Mouse (Mus musculus): Measurements from ENCODE around the gene Krt71.
"Not testable (repeated sequence)": the region's sequence is repeated elsewhere in the genome, so short reads cannot be mapped to it uniquely, and the experiment has no call there.

Krt71 gene

DNA sequence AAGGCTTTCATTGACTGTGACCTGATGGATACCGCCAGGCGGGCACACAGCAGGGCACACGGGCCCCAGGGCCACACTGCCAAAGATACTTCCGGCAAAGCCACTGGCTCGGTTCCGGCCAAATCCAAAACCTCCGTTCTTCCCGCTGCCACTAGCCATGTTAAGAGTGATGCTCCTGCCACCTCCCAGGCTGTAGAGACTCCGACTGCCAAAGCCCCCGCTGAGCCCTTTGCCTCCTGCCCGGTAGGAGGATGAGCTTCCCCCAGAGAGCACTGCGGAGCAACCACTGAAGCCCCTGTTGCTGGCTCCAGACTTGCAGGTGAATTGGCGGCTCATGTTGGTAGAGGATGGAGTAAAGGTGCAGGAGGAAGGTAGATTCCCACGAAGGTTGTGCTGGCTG is at the start of gene Krt71:
Krt71 (minus strand) TSS at position 399 of the 400 bp plus-strand sequence.
- no peak for DNase-seq (ENCODE audit: low spot score in 2 of 2)

DNA sequence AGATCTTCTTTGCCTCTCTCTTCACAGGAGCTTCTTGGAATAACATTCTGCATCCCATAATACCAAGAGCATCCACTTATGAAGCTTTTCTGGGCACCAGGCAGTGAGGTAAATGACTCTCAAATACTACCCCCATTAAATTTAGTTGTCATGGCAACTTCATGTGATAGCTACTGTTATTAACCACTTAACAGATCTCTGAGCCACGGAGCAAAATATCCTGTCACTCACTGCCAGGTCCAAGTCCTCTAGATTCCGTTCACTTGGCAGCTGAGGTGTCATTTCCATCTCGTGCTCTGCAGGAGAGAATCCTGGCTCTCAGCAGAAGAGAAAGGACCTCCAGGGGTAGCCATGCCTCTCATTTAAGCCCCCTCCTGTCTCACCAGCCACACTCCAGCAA is 48.0 kb upstream of the Krt71 start:
- DNase-seq (ENCODE audit: low spot score in 2 of 2) = no peak

DNA sequence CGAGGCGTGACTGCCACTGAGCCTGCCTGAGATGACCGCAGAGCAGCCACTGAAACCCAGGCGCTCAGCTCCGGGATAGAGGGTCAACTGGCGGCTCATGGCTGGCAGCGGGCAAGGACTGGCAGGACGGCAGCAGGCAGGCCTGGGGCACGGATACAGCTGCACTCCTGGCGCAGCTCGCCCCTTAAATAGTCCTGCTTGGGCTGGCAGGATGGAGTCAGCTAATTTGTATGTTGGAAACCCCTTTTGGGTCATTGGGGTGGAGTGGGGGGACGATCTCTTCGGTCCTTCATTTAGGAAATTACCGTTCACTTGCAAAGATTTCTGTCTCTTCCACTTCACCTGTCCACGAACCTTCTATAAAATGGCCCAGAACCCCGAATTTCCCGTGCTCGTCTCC is 43.5 kb upstream of the Krt71 start, which contains the start of gene Krt72:
Krt72 (minus strand) TSS at position 101 of the 400 bp plus-strand sequence.
- no peak for DNase-seq (ENCODE audit: low spot score in 2 of 2)

DNA sequence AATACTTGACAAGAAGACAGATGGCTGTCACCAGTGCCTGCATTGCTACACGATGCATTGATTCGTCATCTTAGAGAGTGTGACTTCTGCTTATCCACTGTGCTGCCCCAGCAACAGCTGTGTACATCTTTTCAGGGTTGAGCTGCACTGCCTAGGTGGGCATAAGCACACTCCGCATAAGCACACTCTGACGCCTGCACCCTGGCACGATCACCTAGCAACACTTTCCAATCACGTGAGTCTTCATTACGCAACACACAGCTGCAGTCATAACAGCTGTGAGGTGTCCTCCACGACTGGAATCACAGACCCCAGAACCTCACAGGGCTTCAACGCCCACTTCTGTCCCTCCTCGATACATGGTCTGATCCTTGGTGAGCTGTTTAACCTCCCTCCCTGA is 30.5 kb upstream of the Krt71 start:
- DNase-seq (ENCODE audit: low spot score in 2 of 2) = no peak

DNA sequence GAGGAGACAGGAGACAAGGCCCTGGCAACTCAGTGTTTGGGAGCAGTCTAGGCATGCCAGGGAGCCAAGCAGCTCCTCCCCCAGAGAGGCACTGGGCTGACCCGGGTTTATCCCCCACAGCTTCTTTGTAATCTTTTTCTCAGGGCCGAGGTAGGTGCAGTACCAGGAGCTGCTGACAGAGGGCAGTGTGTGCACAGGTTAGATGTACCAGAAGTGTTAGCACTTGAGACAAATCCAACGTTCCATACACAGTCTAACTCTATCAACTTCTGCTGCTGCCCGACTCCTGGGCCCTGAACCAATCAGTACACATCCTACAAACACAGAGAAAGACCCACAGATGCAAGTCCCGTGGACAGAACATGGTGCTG is 29.8 kb upstream of the Krt71 start:
- peak; percentile 91 to 94 for DNase-seq (ENCODE audit: low spot score in 2 of 2)

DNA sequence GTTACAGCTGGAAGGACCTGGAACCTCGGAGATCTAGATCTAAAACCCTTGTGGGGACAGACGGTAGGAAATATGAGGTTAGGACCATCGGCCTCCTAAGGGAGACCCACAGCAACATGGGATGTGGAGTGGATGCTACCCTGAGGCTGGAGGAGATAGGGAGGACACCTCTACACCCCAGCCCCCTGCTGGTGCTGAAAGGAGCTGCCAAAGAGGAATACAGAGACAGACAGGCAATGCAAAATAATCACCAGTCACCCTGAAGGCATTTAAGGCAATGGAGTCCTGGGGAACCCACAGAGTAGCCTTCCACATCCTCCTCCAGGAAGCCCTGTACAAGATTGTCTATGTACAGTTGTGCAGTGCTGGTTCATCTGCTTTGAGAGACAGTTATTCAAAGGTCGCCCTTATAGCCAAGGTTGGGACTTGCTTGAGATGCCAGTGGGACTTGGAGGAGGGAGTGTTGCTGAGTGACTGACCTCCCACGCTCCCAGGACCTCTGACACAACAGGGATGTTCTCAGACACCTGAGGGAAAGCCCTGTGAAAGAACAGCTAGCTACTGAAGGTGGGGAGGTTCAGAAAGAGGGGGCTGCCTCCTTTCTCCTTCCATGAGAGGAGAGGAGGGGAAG is 29.3 kb upstream of the Krt71 start:
- no peak for DNase-seq (ENCODE audit: low spot score in 2 of 2)

DNA sequence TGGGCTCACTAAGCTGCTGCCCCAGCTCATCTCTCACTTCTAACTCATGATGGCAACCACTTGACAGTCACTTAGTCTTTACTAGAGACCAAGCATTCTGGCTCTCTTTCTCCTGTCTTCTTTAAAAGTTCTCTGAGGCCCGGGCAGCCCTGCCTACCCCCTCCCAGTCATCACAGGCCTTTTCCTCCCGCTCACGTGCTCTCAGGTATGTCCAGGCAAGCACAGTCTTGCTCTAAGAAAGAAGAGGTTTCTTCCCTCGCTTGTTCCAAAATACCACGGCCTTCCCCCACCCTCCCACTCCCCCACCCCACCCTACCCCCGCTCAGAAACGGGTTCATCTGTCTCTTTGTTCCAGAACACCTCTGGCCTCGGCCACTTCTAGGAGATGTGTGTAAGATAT is 27.3 kb upstream of the Krt71 start:
- DNase-seq (ENCODE audit: low spot score in 2 of 2) = no peak

DNA sequence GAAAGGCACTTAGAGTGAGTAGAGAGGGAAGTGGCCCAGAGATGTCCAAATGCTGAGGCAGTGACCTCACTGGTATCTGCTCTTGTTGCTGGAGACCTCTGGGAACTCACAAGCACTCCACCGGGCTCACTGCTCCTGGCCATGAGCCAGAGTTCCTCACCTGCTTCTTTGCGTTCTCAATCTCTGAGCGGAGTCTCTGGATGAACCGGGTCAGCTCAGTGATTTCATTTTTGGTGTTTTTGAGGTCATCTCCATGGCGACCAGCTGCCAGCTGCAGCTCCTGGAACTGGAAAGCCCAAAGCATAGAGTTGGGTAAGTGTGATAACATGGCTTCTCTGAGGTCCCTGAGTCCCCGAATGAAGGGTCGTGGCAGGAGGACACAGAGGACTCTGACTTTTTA is 5.1 kb downstream of the Krt71 start:
- no peak for DNase-seq (ENCODE audit: low spot score in 2 of 2)

DNA sequence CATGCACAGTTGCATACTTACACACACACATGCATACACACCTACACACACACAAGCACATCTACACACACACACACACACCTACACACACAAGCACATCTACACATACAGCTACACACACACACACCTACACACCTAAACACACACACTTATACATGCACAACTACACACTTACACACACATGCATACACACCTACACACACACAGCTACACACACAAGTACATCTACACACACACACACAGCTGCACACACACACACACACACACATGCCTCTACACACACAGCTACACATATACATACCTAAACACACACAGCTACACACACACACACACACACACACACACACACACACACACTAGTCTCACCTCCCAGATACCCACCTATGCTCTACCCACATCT is 12.3 kb downstream of the Krt71 start:
- no peak for DNase-seq (ENCODE audit: low spot score in 2 of 2)

DNA sequence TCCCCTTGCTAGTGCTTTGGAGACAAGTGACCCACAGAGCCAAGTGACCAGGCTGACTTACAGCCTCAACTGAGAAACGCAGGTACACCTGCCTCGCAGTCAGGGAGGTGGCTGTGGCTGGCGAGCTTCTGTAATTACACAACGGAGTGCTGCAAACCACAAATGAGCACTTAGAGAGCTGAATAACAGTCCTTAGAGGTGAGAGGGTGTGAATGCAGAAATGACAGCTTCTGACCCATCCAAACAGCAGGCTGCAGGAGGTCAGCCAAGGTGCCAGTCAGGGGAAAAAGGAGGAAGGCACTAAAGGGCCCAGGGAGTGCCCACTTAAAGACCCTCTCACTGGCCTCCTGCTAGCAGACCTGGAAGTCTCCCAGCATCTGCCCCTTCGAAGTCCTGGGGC is 18.2 kb downstream of the Krt71 start:
- no peak for DNase-seq (ENCODE audit: low spot score in 2 of 2)

DNA sequence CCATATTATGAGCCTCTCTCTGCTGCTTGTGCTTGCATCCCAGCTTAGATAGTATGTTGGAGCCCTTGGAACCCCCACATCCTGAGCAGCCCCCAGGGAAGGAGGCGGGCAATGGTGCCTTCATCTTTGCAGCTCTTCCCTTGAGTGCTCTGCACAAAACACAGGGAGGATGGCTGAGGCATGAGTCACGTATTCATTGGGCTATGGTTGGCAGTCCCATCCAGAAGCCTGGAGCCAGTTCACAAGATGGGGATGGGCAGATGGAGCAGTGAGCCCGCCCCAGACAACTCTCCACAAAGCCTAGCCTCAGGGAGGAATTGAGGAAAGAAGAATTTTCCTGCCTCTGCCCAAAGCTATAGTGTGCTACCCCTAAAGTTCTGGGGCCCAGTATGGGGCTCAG is 27.1 kb downstream of the Krt71 start:
- DNase-seq (ENCODE audit: low spot score in 2 of 2) = no peak

DNA sequence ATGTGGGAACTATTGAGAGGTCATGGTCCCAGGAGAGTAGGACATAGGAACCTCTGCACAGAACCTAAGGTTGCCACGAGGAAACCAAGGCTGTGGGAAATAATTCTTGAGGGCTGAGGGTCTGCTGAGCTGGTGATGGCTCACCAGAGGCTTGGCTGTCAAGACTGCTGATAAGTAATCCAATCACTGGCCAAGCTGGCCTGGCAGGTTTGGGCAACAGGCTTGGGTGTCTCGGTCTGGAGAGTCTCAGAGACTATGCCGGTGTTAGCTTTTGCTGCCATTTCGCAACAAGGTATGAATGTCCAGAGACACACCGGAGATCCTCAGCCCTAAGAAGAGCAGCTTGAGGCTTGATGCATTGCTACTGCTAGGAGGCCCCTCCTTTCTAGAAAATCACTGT is 28.6 kb downstream of the Krt71 start:
- DNase-seq (ENCODE audit: low spot score in 2 of 2) = no peak

DNA sequence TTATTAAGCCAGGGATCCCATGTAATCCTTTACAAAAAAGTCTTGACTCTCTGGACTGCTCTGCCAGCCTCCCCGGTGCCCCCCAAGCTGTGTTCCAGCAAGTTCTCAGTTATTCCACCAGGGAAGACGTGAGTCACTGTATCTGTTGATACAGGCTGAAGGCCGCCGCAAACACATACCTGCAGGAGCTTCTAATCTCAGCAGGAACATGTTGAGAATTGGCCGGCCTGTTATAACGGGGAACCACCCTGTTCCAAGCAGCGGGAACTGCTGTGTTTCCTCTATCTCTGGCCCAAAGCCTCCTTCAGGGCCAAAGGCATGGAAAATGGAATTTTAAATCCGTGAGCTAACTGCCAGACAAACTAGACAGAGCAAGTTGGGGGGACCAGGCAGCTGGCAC is 29.2 kb downstream of the Krt71 start:
- no peak for DNase-seq (ENCODE audit: low spot score in 2 of 2)

DNA sequence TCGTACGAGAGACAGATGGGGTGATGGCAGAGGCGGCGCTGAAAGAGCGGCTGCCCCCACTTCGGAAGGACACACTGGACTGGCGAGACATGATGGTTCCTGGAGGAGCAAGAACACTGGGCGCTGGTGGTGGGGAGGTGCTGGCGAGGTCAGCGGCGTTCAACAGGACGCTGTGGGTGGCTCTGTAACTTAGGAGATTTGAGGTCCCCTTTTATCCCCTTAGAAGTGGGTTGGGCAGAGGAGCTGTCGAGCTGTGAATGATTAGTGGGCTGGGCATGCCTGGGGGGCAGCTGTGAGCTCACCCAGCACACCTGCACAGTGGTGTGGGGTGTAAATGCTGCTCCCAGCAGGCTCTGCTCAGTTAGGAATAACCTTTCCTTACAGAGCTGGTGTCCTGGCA is 30.2 kb downstream of the Krt71 start, which contains the start of gene Krt5:
Krt5 (minus strand) TSS at position 179 of the 400 bp plus-strand sequence.
- no peak for DNase-seq (ENCODE audit: low spot score in 2 of 2)

DNA sequence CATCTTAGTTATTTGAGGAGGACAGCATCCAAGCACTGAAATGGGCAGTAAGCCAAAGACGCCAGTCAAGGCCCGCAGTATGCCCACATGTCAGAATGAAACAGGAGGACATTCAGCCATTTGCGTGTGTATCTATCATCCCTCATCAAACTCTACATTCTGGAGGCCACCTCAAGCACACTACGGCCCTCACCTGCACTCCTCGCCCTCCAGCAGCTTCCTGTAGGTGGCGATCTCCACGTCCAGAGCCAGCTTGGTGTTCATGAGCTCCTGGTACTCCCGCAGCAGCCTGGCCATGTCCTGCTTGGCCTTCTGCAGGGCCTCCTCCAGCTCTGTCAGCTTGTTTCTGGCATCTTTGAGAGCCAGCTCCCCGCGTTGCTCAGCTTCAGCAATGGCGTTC is 34.2 kb downstream of the Krt71 start:
- DNase-seq (ENCODE audit: low spot score in 2 of 2) = no peak

DNA sequence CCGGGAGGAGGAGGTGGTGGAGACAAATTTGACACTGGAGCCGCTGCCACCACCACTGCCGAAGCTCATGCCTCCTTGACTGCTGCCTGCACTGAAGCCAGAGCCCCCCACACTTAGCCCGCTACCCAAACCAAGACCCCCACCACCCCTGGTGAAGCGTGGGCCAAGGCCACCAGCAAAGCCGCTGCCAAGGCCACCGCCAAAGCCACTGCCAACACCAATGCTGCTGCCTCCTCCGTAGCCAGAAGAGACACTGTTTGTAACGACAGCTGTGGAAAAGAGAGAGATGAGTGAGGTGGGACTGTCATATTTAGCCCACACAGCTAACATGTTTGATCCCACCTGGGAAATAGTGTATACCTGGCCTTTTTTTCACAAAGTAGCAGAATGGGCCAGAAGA is 35.5 kb downstream of the Krt71 start:
- DNase-seq (ENCODE audit: low spot score in 2 of 2) = no peak

DNA sequence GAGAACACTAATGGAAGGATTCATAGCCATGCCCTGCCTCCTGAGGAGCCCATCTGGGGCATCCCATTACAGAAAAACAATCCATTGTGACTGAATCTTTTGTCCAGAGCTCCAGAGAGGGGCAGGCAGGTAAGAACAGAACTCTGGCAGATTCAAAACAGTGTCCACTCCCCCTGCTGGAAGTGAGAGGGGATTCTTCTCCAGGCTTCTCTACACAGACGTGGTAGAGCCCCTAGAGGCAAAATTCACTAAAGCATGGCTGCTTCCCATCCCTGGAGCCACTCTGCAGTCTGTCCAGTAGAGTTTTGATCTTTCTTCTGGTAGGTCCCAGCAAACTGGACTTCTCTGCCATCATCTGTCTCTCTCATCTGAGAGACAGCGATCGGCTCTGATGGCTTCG is 38.8 kb downstream of the Krt71 start:
- no peak for DNase-seq (ENCODE audit: low spot score in 2 of 2)

DNA sequence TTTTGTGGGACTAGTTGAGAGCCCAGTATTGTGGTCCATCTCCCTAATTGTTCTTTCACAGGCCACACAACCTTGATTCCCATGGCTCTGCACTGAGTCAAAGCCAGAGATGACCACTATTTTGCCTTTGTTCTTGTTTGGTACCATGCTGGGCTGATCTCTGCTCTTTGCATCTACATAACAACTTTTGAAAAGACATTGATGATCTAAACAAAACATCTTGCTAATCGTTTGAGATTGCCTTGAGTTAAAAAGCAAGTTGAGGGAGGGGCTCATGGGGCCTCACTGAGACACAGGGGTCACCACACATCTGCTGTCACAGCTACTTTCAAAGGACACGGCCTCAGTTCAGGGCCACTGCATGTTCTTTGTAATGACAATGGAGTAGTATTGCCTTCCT is 40.5 kb downstream of the Krt71 start:
- DNase-seq (ENCODE audit: low spot score in 2 of 2) = no peak

DNA sequence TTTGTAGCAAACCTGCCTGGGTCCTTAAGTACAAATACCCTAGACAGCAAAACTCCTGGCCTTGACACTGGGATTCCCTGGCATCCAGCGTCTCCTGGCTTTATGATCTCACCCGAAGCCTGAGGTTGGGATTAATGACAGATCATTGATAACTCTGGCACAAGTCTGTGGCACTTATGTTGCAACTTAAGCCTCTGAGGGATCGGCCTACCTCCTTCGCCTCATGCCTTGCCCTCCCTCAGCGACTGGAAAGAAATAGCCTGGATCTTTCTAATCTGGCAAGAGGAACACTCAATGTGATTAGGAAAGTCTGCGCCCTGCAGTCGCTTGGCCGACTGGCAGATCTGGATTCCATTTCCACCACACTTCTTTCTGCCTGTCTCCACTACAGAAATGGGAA is 43.0 kb downstream of the Krt71 start:
- DNase-seq (ENCODE audit: low spot score in 2 of 2) = no peak

DNA sequence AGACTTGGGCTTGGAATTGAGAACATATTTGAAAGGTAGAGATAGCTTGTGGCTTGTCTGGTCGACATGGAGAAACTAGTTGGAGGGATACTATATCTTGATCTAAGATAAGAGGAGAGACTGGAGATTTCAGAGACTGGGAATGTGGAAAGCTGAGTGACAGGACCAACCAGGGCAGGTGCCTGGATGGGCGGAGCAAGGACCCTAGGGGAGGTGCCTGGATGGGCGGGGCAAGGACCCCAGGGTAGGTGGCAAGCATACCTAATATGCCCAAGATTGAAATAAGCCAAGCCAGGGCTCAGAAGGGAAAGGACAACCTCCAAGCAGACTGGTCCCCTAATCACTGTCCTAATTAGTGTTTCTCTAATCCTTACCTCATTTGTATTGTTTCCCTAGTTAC is 43.7 kb downstream of the Krt71 start:
- DNase-seq (ENCODE audit: low spot score in 2 of 2) = no peak

DNA sequence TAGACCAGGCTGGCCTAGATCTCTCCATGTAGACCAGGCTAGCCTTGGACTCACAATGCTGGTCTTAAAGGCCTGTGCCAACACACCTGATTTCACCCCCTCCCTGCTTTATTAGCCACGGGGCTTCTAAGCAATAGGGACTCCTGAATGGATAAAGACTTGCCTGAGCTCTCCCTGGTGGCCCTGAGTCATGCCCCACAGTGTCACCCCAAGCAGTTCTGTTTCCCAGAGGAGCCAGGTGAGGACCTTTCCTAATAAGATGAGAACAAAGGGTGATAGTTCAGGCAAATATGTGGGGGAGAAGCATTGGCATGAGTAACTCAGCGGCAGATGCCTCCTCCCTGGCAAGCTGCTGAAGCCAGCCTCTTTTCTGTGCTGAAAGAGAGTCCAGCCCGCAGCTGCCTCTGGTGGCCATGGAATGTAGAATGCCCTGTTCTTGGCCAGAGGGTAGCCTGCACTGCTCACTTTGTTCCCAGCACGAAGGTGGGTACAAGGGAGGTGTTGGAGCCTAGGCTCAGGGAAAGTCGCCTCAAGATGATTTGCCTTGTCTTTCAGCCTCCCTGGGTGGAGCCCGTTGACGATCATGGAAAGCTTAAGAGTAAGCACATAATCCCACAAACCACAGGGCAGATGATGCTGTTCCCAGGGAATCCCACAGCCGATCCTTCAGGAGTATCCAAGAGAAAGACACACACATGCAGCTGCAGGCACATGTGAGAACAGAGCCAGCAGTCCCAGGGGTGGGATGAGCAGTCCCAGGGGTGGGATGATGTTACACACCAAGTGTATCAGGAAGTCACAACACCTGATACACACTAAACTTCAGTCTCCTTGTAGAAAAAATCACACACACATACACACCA is 45.4 kb downstream of the Krt71 start:
- DNase-seq (ENCODE audit: low spot score in 2 of 2) = no peak

DNA sequence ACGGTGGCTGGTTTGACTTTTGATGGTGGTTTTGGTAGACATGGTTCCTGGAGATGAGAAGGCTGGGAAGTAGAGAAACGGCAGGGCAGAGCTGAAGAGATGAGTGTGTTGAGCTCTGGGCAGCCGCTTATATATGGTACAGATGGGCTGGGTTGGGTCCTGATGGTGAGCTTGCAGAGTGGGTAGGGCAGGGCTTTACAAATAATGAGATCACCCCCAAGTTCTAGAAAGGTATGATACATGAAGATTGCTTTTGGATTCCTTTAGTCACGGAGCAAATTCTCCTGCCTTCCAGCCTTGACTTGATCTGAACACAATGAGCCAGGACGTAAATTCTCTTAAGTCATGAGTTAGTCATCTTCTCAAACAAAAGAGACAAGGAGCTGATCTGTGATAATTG is 48.7 kb downstream of the Krt71 start, which contains the start of gene Krt6a:
Krt6a (minus strand) TSS at position 101 of the 400 bp plus-strand sequence.
- DNase-seq (ENCODE audit: low spot score in 2 of 2) = no peak

DNA sequence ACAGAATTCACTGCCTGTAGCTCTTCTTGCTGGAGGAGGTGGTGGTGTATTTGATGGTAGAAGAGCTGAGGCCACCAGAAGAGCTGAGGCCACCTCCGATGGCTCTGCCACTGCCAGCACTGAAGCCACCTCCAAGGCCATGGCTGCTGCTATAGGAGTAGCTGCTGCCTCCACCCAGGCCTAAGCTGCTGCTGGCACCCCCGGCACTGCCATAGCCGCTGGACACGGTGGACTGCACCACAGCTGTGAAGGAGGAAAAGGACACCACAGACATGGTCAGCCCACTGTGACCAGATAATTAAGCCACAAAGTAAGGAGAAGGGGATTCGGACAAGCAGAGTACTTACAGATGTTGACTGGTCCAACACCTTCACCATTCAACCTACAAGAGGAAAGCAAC is 52.4 kb downstream of the Krt71 start:
- DNase-seq (ENCODE audit: low spot score in 2 of 2) = not testable (repeated sequence)

All from frontal cortex, postnatal 36 days (tissue).